Mouse (Mus musculus): ENCODE measurements around the gene Il6ra. TPM values are rescaled to one million over a fixed set of nuclear protein-coding genes. Genes with fewer than 3 reads are reported as not detected.

The Il6ra gene
- total and polyA plus RNA-seq, 2 experiments from 2014 or later, result 0.99 to 1.8 TPM

GRCm38 (mm10) chr3:89848083-89848482, 64.9 kb downstream of the Il6ra start:
- DNase-seq (ENCODE audit: low spot score), result no peak

GRCm38 (mm10) chr3:89847596-89847995, 65.4 kb downstream of the Il6ra start:
- ATAC-seq (ENCODE audit: low FRiP score), result no peak
- WGBS, result 89% methylated on average over 6 of the region's 6 CpGs
- no peak for TF ChIP-seq CTCF (IDR thresholded peaks at IDR 0.05)

More at GRCm38 (mm10) chr3:89848083-89848482, 64.9 kb downstream of the Il6ra start:
- H3K27ac ChIP-seq (ENCODE audit: low read depth, low read length), result no peak overlapping the region
- no peaks in the 10 kb centered on the region for H3K9me3 ChIP-seq (ENCODE audit: low read length)
- no peak overlapping the region for H3K9ac ChIP-seq (replicated peaks; ENCODE audit: low read length, poor library complexity, severe bottlenecking)
- TF ChIP-seq CTCF (IDR thresholded peaks at IDR 0.05), result no peak
- H3K36me3 ChIP-seq (ENCODE audit: insufficient read depth, low read length), result no peaks in the 10 kb centered on the region
- H3K4me1 ChIP-seq (ENCODE audit: insufficient read depth, low read length), result no peaks in the 10 kb centered on the region
- no peak for ATAC-seq (ENCODE audit: low FRiP score)
- H3K27me3 ChIP-seq (ENCODE audit: insufficient read depth, low read length), result no peaks in the 10 kb centered on the region
- no peak overlapping the region for H3K4me3 ChIP-seq (ENCODE audit: low read depth, low read length)
- 85% methylated on average over 6 of the region's 6 CpGs for WGBS
- H3K4me2 ChIP-seq (ENCODE audit: low read depth, low read length, poor library complexity, severe bottlenecking), result no peak overlapping the region

GRCm38 (mm10) chr3:89847126-89847525, 65.9 kb downstream of the Il6ra start:
- H3K9me3 ChIP-seq (ENCODE audit: low read length), result no peaks in the 10 kb centered on the region
- H3K9ac ChIP-seq (replicated peaks; ENCODE audit: low read length, poor library complexity, severe bottlenecking), result no peak overlapping the region
- no peak overlapping the region for H3K27ac ChIP-seq (ENCODE audit: low read depth, low read length)
- H3K36me3 ChIP-seq (ENCODE audit: insufficient read depth, low read length), result no peaks in the 10 kb centered on the region
- WGBS, result 88% methylated on average over 3 of the region's 3 CpGs
- no peak overlapping the region for H3K4me3 ChIP-seq (ENCODE audit: low read depth, low read length)
- DNase-seq (ENCODE audit: low spot score) (no peak), ATAC-seq (ENCODE audit: low FRiP score) (no peak)
- no peaks in the 10 kb centered on the region for H3K27me3 ChIP-seq (ENCODE audit: insufficient read depth, low read length)
- H3K4me2 ChIP-seq (ENCODE audit: low read depth, low read length, poor library complexity, severe bottlenecking), result no peak overlapping the region
- TF ChIP-seq CTCF (IDR thresholded peaks at IDR 0.05), result 0 out of 2 replicates have a peak, but pooled peaks have one; percentile 14
- H3K4me1 ChIP-seq (ENCODE audit: insufficient read depth, low read length), result no peaks in the 10 kb centered on the region

More at GRCm38 (mm10) chr3:89847596-89847995, 65.4 kb downstream of the Il6ra start:
- no peak for DNase-seq (ENCODE audit: low spot score)
- Histone ChIP-seq H3K9ac (replicated peaks; ENCODE audit: low read length, poor library complexity, severe bottlenecking) (no peak overlapping the region), H3K4me1 (ENCODE audit: insufficient read depth, low read length) (no peaks in the 10 kb centered on the region), H3K9me3 (ENCODE audit: low read length) (no peaks in the 10 kb centered on the region), H3K4me2 (ENCODE audit: low read depth, low read length, poor library complexity, severe bottlenecking) (no peak overlapping the region), H3K4me3 (ENCODE audit: low read depth, low read length) (no peak overlapping the region), H3K27me3 (ENCODE audit: insufficient read depth, low read length) (no peaks in the 10 kb centered on the region), H3K36me3 (ENCODE audit: insufficient read depth, low read length) (no peaks in the 10 kb centered on the region), H3K27ac (ENCODE audit: low read depth, low read length) (no peak overlapping the region)

- Histone ChIP-seq H3K4me3 (ENCODE audit: low read depth, low read length) (no peak overlapping the region), H3K27ac (ENCODE audit: low read depth, low read length) (no peak overlapping the region), H3K4me2 (ENCODE audit: low read depth, low read length, poor library complexity, severe bottlenecking) (no peak overlapping the region), H3K9me3 (ENCODE audit: low read length) (no peaks in the 10 kb centered on the region), H3K9ac (replicated peaks; ENCODE audit: low read length, poor library complexity, severe bottlenecking) (no peak overlapping the region), H3K27me3 (ENCODE audit: insufficient read depth, low read length) (no peaks in the 10 kb centered on the region), H3K36me3 (ENCODE audit: insufficient read depth, low read length) (no peaks in the 10 kb centered on the region), H3K4me1 (ENCODE audit: insufficient read depth, low read length) (no peaks in the 10 kb centered on the region)
- no peak for ATAC-seq (ENCODE audit: low FRiP score)
- TF ChIP-seq CTCF (IDR thresholded peaks at IDR 0.05), result no peak
- 80% methylated on average over 9 of the region's 9 CpGs for WGBS
- DNase-seq (ENCODE audit: low spot score), result no peak
Measured at GRCm38 (mm10) chr3:89845814-89846213, 67.2 kb downstream of the Il6ra start.

GRCm38 (mm10) chr3:89843148-89843547, 69.8 kb downstream of the Il6ra start:
- no peak overlapping the region for H3K27ac ChIP-seq (ENCODE audit: low read depth, low read length)
- H3K27me3 ChIP-seq (ENCODE audit: insufficient read depth, low read length), result no peaks in the 10 kb centered on the region
- H3K36me3 ChIP-seq (ENCODE audit: insufficient read depth, low read length), result no peaks in the 10 kb centered on the region
- ATAC-seq (ENCODE audit: low FRiP score), result no peak
- TF ChIP-seq CTCF (IDR thresholded peaks at IDR 0.05), result no peak
- H3K4me2 ChIP-seq (ENCODE audit: low read depth, low read length, poor library complexity, severe bottlenecking), result no peak overlapping the region
- DNase-seq (ENCODE audit: low spot score), result no peak
- WGBS, result 67% methylated on average over 9 of the region's 9 CpGs
- no peaks in the 10 kb centered on the region for H3K4me1 ChIP-seq (ENCODE audit: insufficient read depth, low read length)
- no peaks in the 10 kb centered on the region for H3K9me3 ChIP-seq (ENCODE audit: low read length)
- H3K9ac ChIP-seq (replicated peaks; ENCODE audit: low read length, poor library complexity, severe bottlenecking), result no peak overlapping the region
- no peak overlapping the region for H3K4me3 ChIP-seq (ENCODE audit: low read depth, low read length)

- Histone ChIP-seq H3K27ac (ENCODE audit: low read depth, low read length) (no peak overlapping the region), H3K9ac (replicated peaks; ENCODE audit: low read length, poor library complexity, severe bottlenecking) (no peak overlapping the region), H3K9me3 (ENCODE audit: low read length) (no peaks in the 10 kb centered on the region), H3K27me3 (ENCODE audit: insufficient read depth, low read length) (no peaks in the 10 kb centered on the region), H3K4me3 (ENCODE audit: low read depth, low read length) (no peak overlapping the region), H3K36me3 (ENCODE audit: insufficient read depth, low read length) (no peaks in the 10 kb centered on the region), H3K4me1 (ENCODE audit: insufficient read depth, low read length) (no peaks in the 10 kb centered on the region), H3K4me2 (ENCODE audit: low read depth, low read length, poor library complexity, severe bottlenecking) (no peak overlapping the region)
- WGBS, result 73% methylated on average over 4 of the region's 4 CpGs
- peak; percentile 66 for TF ChIP-seq CTCF (IDR thresholded peaks at IDR 0.05)
- no peak for ATAC-seq (ENCODE audit: low FRiP score)
- peak; percentile 47 for DNase-seq (ENCODE audit: low spot score)
Measured at GRCm38 (mm10) chr3:89842258-89842657, 70.7 kb downstream of the Il6ra start.
